Mouse (Mus musculus): ENCODE measurements around the gene Gm30302.
A peak's percentile ranks its signal among the peaks of the same experiment; 100 is the strongest.
"Not testable (repeated sequence)": the region's sequence is repeated elsewhere in the genome, so short reads cannot be mapped to it uniquely, and the experiment has no call there.

Gm30302 gene

DNA sequence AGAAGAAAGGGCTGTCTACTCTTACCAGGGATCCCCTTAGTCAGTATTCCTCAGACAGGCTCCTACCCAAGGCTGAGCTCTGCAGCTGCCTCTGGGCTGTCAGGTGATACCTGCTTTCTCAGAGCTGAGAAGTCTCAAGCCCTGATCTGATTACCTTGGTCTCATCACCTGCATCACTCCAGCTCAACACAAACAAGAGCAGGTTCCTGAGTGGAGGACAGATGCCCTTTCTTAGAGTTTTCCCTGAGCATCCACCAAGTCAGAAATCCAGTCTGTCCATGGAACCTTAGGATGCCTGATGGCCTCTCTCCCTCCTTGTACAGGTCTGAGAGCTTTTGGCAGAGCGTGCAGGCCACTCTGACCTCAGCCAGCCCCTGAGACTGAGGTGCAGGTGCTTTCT lies at the start of gene Gm30302:
Gm30302 (minus strand) TSS at position 101 of the 400 bp plus-strand sequence.
- DNase-seq = no peak

- DNase-seq = no peak
These were observed 48.0 kb upstream of the Gm30302 start for GRCm38 (mm10) chr13:49846751-49847150.

DNA sequence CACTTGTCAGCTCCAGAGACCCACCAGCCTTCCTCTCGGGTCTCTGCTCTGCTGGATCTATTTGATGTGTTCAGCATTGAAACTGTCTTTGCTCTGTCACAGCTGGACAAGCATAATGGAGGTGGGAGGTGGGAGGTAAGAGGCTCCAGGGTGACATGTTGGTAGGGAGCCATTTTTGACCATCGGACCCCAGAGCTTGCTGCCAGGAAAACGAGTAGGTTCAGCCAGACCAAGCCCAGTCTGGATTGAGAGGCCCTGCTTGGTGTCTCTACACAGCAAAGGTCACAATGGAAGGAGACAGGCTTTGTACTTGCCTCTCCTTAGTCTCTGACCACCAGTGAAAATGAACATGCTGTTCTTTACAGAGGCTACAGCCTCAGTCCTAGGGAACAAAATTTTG lies 47.3 kb upstream of the Gm30302 start:
- DNase-seq = no peak

DNA sequence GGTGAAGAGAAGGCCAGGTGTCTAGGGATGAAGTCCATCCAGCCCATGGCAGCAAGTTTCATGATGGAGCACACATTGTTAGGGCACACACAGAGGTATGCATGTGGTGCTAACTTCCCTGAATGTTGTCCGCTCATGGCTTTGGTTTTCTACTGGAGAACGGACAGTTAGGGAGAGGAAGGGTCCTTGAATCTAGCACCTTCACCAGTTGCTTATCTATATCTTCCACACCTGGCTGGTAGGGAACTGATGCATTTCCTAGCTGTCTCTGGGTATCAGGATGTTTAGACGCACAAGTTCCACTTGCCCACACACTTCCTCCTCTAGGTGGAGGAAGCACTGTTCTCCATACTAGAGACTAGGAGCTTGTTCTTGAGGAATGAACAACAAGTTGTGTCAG lies 46.9 kb upstream of the Gm30302 start:
- no peak for DNase-seq

DNA sequence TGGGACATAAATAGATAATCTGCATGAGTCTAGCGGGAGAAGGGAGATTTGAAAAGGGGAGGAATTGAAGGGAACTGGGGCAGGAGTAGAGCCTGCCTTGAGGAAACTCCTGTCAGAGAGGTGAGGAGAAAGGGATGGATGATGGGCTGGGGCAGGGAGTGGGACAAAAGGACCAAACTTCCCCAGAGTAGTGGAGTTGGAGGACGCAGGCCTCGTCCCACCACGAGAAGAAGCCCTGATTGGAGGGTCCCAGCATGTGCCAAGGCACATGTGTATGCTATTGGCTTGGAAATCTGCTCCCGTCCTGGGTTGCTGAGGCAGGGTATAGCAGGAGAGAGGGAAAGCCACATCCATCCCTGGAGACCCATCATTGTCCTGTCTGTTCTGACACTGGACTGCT lies 45.3 kb upstream of the Gm30302 start:
- no peak for DNase-seq

- no peak for DNase-seq
These were observed 42.4 kb upstream of the Gm30302 start for GRCm38 (mm10) chr13:49841186-49841585.

DNA sequence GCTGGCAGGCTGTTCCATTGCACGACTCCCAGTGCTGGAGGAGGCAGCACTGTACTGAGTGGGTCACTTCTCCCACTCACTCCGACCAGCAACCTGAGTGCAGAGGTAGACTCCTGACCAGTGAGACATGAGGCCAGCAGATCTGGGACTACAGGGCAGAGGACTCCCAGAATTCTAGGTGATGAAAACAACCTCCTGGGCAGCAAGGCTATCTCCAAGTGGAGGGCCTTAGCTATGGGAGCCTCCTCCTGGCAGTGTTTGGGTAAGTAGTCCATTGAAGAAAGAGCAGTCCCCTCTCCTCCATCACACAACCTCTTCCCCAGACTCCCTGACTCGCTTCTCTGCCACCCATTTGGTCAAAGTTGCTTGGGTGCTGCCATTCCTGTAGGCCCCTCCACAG lies 31.6 kb upstream of the Gm30302 start:
- no peak for DNase-seq

DNA sequence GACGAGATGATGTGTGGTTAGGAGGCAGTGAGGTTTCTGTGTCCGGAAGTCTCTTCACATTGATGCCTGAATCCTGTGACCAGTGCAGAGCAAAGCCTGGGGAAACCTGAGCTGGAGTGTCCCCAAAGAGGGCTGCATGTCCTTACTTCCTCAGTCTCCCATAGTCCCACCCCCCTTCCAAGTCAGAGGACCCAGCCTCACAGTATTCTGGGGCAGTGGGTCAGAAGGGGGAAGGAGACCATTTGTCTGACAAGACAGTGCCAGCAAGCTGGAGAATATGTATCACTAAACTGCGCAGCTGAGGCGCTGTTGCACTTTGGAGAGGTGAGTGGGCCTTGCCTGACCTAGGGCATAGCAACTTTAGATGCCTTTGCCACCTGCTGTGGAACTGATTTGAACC lies 26.5 kb upstream of the Gm30302 start:
- DNase-seq = no peak

- DNase-seq = no peak
These were observed 16.2 kb upstream of the Gm30302 start for GRCm38 (mm10) chr13:49814958-49815357.

- DNase-seq = no peak
These were observed 15.6 kb upstream of the Gm30302 start for GRCm38 (mm10) chr13:49814420-49814819.

GRCm38 (mm10) chr13:49807146-49807545 lies 8.3 kb upstream of the Gm30302 start:
- DNase-seq = peak; percentile 2

DNA sequence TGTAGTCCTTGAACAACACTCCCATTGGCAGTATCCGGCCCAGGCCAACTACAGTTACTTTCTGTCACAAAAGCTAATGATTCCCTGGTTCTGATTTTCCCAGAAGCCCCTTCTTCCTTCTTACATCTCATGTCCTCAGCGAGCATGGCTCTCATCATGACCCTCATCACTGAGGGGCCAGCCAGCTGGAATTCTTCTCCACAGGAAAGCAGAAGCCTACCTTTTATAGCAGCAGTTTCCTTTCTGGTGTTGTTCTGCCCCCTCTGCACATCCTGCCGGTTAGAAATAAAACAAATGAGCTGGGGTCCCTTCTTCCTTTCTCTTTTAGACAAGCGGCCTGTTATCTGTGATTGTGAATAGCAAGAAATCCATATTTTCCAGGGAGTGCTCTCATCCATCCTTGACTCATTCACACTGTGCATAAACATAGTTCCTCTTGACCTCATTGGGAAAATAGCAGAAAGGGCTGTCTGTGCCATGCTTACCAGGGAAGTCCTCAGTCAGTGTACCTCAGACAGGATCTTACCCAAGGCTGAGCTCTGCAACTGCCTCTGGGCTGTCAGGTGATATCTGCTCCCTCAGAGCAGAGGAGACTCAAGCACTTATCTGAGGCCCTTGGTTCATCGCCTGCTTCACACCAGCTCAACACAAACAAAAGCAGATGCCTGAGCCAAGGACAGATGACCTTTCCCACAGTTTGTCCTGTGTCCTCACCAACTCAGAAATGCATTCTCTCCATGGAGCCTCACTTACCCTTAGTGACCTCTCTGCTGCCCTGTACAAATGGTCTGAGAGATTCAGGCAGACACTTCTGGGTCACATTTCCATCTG lies 10.0 kb downstream of the Gm30302 start:
- no peak for DNase-seq

GRCm38 (mm10) chr13:49783899-49784298 lies 14.9 kb downstream of the Gm30302 start:
- DNase-seq = no peak

- not testable (repeated sequence) for DNase-seq
These were observed 27.3 kb downstream of the Gm30302 start for GRCm38 (mm10) chr13:49771536-49771935.

- no peak for DNase-seq
These were observed 29.7 kb downstream of the Gm30302 start for GRCm38 (mm10) chr13:49769111-49769510.

DNA sequence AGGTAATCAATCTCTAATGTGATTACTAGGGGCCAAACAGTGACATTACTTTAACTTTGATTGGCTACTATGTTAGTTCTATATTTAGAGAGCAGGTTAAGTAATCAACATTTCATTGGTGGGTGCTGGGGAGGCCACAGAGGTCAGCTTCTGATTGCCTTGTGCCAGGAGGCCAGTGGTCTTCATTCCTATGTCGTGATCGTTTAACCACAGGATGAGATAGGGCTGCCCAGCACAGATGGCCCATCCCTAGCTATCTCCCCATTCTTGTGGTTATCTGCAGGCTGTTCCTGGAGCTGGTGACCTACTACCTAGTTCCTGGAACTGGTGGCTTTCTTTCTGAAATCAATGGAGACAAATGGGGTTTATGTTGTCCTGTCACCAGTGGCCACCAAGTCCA lies 30.8 kb downstream of the Gm30302 start:
- DNase-seq = no peak

DNA sequence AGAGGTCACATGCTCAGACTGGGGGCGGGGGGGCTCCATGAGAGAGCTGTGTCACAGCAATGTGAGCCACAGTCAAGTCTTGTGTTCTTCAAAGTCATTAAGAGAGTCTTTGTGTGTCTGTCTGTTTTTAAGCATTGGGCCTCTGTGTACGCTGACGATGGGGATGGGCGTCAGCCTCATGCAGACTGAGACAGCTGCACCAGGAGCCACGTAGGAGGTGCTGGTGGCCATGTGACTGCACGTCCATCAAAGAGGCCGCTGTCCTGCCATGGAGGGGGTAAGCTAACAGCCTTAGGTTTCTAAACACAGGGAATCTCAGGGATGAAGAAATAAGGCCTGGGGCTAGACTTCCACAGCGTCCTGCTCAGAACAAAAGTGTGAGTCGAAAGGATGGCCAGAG lies 32.5 kb downstream of the Gm30302 start:
- DNase-seq = no peak

DNA sequence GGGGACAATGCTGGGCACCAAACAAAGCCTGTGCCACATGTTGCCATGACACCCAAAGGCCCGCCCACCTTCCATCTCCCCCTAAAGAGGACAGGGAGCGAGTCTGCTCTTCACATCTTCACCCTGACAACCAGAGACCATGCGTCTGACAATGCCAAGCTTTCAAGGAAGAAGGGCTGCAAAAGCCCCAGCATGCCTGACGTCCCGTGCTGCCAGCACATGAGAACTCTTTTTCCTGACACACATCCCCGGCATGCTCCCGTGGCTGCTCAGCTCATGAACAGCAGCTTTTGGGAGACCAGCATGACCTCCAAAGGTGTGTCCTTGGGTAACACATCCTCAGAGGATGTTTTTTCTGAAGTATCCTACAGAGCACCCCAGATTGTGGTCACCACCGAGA lies 33.5 kb downstream of the Gm30302 start:
- no peak for DNase-seq

DNA sequence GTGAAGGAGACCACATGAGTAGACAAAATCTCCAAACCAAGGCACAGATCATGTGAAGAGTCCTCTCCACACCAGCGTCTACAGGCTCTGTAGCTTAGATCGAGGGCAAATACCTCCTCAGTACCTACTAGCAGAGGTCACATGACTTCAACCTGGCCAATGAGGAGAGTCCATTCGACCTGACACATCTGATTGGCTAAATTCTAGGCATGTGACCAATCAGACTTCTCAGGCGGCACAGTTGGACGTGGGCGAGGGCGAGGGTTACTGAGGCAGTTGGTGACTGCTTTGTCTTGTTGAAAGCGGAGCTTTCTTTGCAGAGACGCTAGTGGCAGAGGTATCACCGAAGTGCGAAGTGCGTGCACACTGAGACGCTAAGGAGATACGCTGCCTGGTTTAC lies 36.6 kb downstream of the Gm30302 start:
- DNase-seq = no peak

DNA sequence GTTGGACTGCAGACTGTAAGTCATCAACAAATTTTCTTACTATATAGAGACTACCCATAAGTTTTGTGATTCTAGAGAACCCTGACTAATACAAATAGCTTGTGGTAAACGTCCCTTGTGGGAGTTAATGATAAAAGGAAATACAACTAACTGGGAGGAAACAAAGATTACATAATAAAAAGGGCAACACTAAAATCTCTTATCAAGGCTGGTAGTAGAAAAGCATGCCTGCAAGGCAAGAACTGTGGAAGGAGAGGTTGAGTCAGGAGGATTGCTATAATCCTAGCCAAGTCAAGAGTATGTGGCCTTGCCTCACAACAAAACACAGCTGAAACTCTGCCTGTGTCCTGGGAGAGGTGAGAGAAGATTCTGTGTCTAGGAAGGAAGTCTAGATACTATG lies 38.1 kb downstream of the Gm30302 start:
- no peak for DNase-seq

DNA sequence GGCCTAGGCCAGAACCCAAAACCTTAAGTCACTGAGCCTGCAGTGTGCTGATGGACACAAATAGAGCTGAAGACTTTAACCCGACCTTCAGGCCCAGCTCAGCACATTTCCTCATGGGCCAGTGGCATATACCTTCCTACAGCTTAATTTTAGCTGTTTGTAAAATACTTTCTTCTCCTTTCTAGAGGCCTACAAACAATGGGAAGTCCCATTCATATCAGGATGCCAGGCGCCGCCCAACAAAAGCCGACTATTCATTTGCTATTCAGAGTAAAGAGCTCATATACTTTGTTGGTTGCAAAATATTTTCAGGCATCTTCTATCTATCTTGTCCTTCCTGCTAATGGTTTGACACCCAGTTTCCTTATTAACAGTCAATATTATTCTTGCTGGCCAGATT lies 40.8 kb downstream of the Gm30302 start:
- DNase-seq = no peak

DNA sequence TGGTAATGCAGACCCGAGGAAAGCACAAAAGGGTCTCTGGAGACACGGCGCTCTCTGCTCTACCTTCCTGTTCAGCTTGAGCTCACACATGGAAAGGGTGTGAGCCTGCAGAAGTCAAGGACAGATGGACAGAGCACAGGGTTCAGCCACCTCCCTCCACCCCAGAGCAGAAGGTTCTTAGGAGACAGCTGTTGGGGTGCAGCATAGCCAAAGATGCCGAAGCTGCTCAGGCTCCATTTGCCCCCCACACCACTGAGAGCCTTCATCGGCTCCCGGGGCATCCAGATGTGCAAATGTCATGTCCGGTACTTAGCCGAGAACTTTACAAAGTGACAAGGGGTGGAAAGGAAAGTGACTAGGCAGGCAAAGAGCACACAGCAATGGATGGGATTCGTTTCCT lies 42.2 kb downstream of the Gm30302 start:
- DNase-seq = no peak

GRCm38 (mm10) chr13:49741285-49742040 lies 57.3 kb downstream of the Gm30302 start:
- DNase-seq = no peak

DNA sequence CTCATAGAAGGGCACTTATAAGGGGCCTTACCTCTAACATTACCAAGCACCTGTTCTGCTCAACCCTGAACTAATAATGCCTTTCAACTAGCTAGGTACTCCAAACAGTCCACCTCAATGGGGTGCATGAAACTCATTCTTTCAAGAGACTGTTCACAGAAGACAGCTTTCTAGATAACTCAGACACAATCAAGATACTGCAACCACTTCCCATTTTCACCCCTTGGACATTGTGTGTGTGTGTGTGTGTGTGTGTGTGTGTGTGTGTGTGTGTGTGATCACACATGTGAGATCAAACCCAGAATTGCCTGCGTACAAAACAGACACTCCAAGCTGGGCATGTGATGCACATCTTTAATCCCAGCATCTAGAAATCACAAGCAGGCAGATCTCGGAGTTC lies 60.8 kb downstream of the Gm30302 start:
- DNase-seq = no peak
